In genomic region chr5:33720852-33721490, GRCm38 (mm10) we compare ENCODE assay signal across 8 mouse cellular contexts. TPM values are rescaled to one million over a fixed set of nuclear protein-coding genes. Genes with fewer than 3 reads are reported as not detected.
DNase-seq lines count a peak whose midpoint lies in the region; ATAC-seq lines count a peak whose summit lies in the region.

No protein-coding gene starts in this region.

- ATAC-seq in kidney, embryonic 16.5 days (ENCODE audit: low FRiP score, low TSS enrichment): no peak
- no peak for ATAC-seq in hindbrain, embryonic 16.5 days
- no peak for ATAC-seq in midbrain, embryonic 16.5 days

- no peak overlapping the region for H3K27ac ChIP-seq in kidney, embryonic 16.5 days (ENCODE audit: low read length)
- peak overlapping the region; percentile 87 for H3K27ac ChIP-seq in embryonic facial prominence, embryonic 10.5 days (replicated peaks)
- H3K27ac ChIP-seq in hindbrain, embryonic 16.5 days (ENCODE audit: low read depth, low read length): no peak overlapping the region
- H3K27ac ChIP-seq in midbrain, embryonic 16.5 days (ENCODE audit: low read length): no peak overlapping the region

- peak overlapping the region; percentile 91 for H3K4me2 ChIP-seq in kidney, embryonic 16.5 days (replicated peaks; ENCODE audit: low read depth, low read length)
- H3K4me2 ChIP-seq in hindbrain, embryonic 16.5 days (ENCODE audit: low read length): peak overlapping the region; percentile 99
- peak overlapping the region; percentile 99 for H3K4me2 ChIP-seq in midbrain, embryonic 16.5 days (ENCODE audit: low read length)

- 16% methylated on average over 8 of the region's 8 CpGs for WGBS in kidney, embryonic 16.5 days
- 12% methylated on average over 8 of the region's 8 CpGs for WGBS in embryonic facial prominence, embryonic 10.5 days
- 7% methylated on average over 8 of the region's 8 CpGs for WGBS in hindbrain, embryonic 16.5 days
- 10% methylated on average over 8 of the region's 8 CpGs for WGBS in midbrain, embryonic 16.5 days

- no peaks in the 10 kb centered on the region for H3K36me3 ChIP-seq in kidney, embryonic 16.5 days (ENCODE audit: insufficient read depth, low read length)
- no peaks in the 10 kb centered on the region for H3K36me3 ChIP-seq in embryonic facial prominence, embryonic 10.5 days (replicated peaks)
- no peaks in the 10 kb centered on the region for H3K36me3 ChIP-seq in hindbrain, embryonic 16.5 days (ENCODE audit: control insufficient read depth, insufficient read depth, low read length)
- no peaks in the 10 kb centered on the region for H3K36me3 ChIP-seq in midbrain, embryonic 16.5 days (ENCODE audit: control insufficient read depth, insufficient read depth, low read length)

- H3K4me1 ChIP-seq in kidney, embryonic 16.5 days (ENCODE audit: insufficient read depth, low read length): peaks cover 34% of the 10 kb centered on the region
- H3K4me1 ChIP-seq in embryonic facial prominence, embryonic 10.5 days: peaks cover 62% of the 10 kb centered on the region
- H3K4me1 ChIP-seq in hindbrain, embryonic 16.5 days (ENCODE audit: control insufficient read depth, insufficient read depth, low read depth, low read length): peaks cover 20% of the 10 kb centered on the region
- peaks cover 21% of the 10 kb centered on the region for H3K4me1 ChIP-seq in midbrain, embryonic 16.5 days (ENCODE audit: control insufficient read depth, insufficient read depth, low read length)

- H3K9ac ChIP-seq in kidney, embryonic 16.5 days (replicated peaks; ENCODE audit: low read length): peak overlapping the region; percentile 80; the same call in 1 of the 2 replicates
- no peak overlapping the region for H3K9ac ChIP-seq in hindbrain, embryonic 16.5 days (ENCODE audit: low read depth, low read length)
- peak overlapping the region; percentile 65 for H3K9ac ChIP-seq in midbrain, embryonic 16.5 days (ENCODE audit: low read depth, low read length)

- peak overlapping the region; percentile 73 for H3K4me3 ChIP-seq in kidney, embryonic 16.5 days (ENCODE audit: low read length)
- H3K4me3 ChIP-seq in embryonic facial prominence, embryonic 10.5 days: peak overlapping the region; percentile 77
- H3K4me3 ChIP-seq in hindbrain, embryonic 16.5 days (ENCODE audit: low read length): peak overlapping the region; percentile 62
- H3K4me3 ChIP-seq in midbrain, embryonic 16.5 days (ENCODE audit: low read depth, low read length): peak overlapping the region; percentile 64

- H3K27me3 ChIP-seq in kidney, embryonic 16.5 days (ENCODE audit: insufficient read depth, low read length): peaks cover 15% of the 10 kb centered on the region
- peaks cover 85% of the 10 kb centered on the region for H3K27me3 ChIP-seq in embryonic facial prominence, embryonic 10.5 days (replicated peaks; ENCODE audit: low read depth, poor library complexity, severe bottlenecking)
- H3K27me3 ChIP-seq in hindbrain, embryonic 16.5 days (replicated peaks; ENCODE audit: control insufficient read depth, insufficient read depth, low read length): no peaks in the 10 kb centered on the region; the same call in 1 of the 2 replicates
- H3K27me3 ChIP-seq in midbrain, embryonic 16.5 days (ENCODE audit: control insufficient read depth, insufficient read depth, low read depth, low read length): peaks cover 16% of the 10 kb centered on the region

- no peaks in the 10 kb centered on the region for H3K9me3 ChIP-seq in kidney, embryonic 16.5 days (ENCODE audit: low read length)
- no peaks in the 10 kb centered on the region for H3K9me3 ChIP-seq in embryonic facial prominence, embryonic 10.5 days
- no peaks in the 10 kb centered on the region for H3K9me3 ChIP-seq in hindbrain, embryonic 16.5 days (ENCODE audit: control insufficient read depth, low read length)
- no peaks in the 10 kb centered on the region for H3K9me3 ChIP-seq in midbrain, embryonic 16.5 days (replicated peaks; ENCODE audit: control insufficient read depth, low read length, poor library complexity, severe bottlenecking)

- no peak for DNase-seq in kidney, adult 8-10 months
- no peak for DNase-seq in embryonic facial prominence, embryonic 10.5 days (ENCODE audit: low spot score)
- no peak for DNase-seq in spleen, postnatal 36 days (ENCODE audit: low spot score in 2 of 2)
- no peak for DNase-seq in spleen, postnatal 14 days (ENCODE audit: low spot score in 2 of 2)
- no peak for DNase-seq in thymus, postnatal 14 days

RNA-seq across cellular contexts. Expression of gene Fgfr3, which starts 0.5 kb away (rescaled TPM):
- 19.1 and 21.9 TPM in 2 replicates for polyA plus RNA-seq in kidney, embryonic 16.5 days (2015; fragmentation: Nextera tagmentation; extraction: Ambion mirVana)
- 12.9 and 36.8 TPM in 2 replicates for polyA plus RNA-seq in embryonic facial prominence, embryonic 10.5 days (2016; fragmentation: Nextera tagmentation; extraction: Ambion mirVana)
- 45.9 and 48.2 TPM in 2 replicates for polyA plus RNA-seq in hindbrain, embryonic 16.5 days (2015; fragmentation: Nextera tagmentation; extraction: Ambion mirVana)
- polyA plus RNA-seq in midbrain, embryonic 16.5 days (2015; fragmentation: Nextera tagmentation; extraction: Ambion mirVana): 19.1 and 23.9 TPM in 2 replicates
